Mouse (Mus musculus) cortical plate, adult 2 months (tissue): ENCODE results near the gene Cdc25a.

Experiments
- CTCF ChIP-seq: fragments of 200-500 bp; IDR thresholded peaks from 2 replicates; pipeline ENCODE4 v1.5.1; 2011; ENCODE audit warnings: mild to moderate bottlenecking, control low read depth, low read length; ENCODE audit not compliant: insufficient read depth; ENCODE audit errors: extremely low read depth
- POLR2A ChIP-seq: fragments of 200-500 bp; IDR thresholded peaks from 2 replicates; pipeline ENCODE4 v1.6.1; 2011; ENCODE audit warnings: mild to moderate bottlenecking, low read length, control low read depth; ENCODE audit not compliant: insufficient read depth; ENCODE audit errors: extremely low read depth

GRCm38 (mm10) chr9:109875695-109876601 is 569 bp downstream of the Cdc25a start:
- no peak for TF ChIP-seq CTCF
- TF ChIP-seq POLR2A, result no peak
